Mouse (Mus musculus) lung, postnatal 0 days (tissue): Measurements from ENCODE around the gene Vps45. TPM values are rescaled to one million over a fixed set of nuclear protein-coding genes. Genes with fewer than 3 reads are reported as not detected.
A peak's percentile ranks its signal among the peaks of the same experiment; 100 is the strongest.

Experiments
- ATAC-seq: fragments of 200-750 bp; cut with Nextera tagmentation; 2 replicates; pipeline ENCODE4 v1.8.0; 2017; ENCODE audit warnings: moderate library complexity
- DNase-seq: peaks from one replicate; pipeline ENCODE4 v3.0.0-alpha.2; 2016; ENCODE audit warnings: low spot score
- H3K27ac ChIP-seq: fragments of 300-500 bp; sonication (generic); 2 replicates; pipeline ENCODE4 v1.5.1; 2014; ENCODE audit warnings: antibody characterized with exemption, mild to moderate bottlenecking, low read length, mixed read lengths
- H3K27me3 ChIP-seq: fragments of 300-500 bp; sonication (generic); replicated peaks from 2 replicates; pipeline ENCODE4 v1.6.1; 2014; ENCODE audit warnings: low read length, mixed read lengths; ENCODE audit not compliant: insufficient read depth
- H3K36me3 ChIP-seq: fragments of 300-500 bp; sonication (generic); 2 replicates; pipeline ENCODE4 v1.6.1; 2014; ENCODE audit warnings: low read length, mixed read lengths; ENCODE audit not compliant: insufficient read depth
- H3K4me1 ChIP-seq: fragments of 300-500 bp; sonication (generic); 2 replicates; pipeline ENCODE4 v1.6.1; 2014; ENCODE audit warnings: antibody characterized with exemption, low read depth, low read length, mixed read lengths; ENCODE audit not compliant: insufficient read depth
- H3K4me2 ChIP-seq: fragments of 300-500 bp; sonication (generic); replicated peaks from 2 replicates; pipeline ENCODE4 v1.6.1; 2014; ENCODE audit warnings: low read depth, mild to moderate bottlenecking, low read length, moderate library complexity, mixed read lengths
- H3K4me3 ChIP-seq: fragments of 300-500 bp; sonication (generic); 2 replicates; pipeline ENCODE4 v1.5.1; 2014; ENCODE audit warnings: low read depth, low read length
- H3K9ac ChIP-seq: fragments of 300-500 bp; sonication (generic); replicated peaks from 2 replicates; pipeline ENCODE4 v1.6.1; 2014; ENCODE audit warnings: low read depth, mild to moderate bottlenecking
- H3K9me3 ChIP-seq: fragments of 300-500 bp; sonication (generic); 2 replicates; pipeline ENCODE4 v1.6.1; 2016; ENCODE audit warnings: low read length, mixed read lengths
- CTCF ChIP-seq: IDR thresholded peaks from 2 replicates; pipeline ENCODE4 v1.5.1; 2016; ENCODE audit warnings: antibody characterized with exemption, mild to moderate bottlenecking
- EP300 ChIP-seq: IDR thresholded peaks from 2 replicates; pipeline ENCODE4 v1.6.1; 2016; ENCODE audit warnings: antibody characterized with exemption, mild to moderate bottlenecking, control low read depth
- WGBS: fragments of 180-500 bp; shearing (Covaris S2); extraction: QIAGEN DNeasy Blood & Tissue Kit; methylation state at CpG from one replicate; pipeline ENCODE4 v1.1.7; 2014; 5-methylcytosine and 5-hydroxymethylcytosine counted together
- polyA plus RNA-seq: library from polyadenylated mRNA; unstranded; fragments of >200 nt; fragmentation: Nextera tagmentation; extraction: Ambion mirVana; gene quantifications from 2 replicates; pipeline ENCODE4 v1.2.1, GENCODE M21; 2015

Gene Vps45
- polyA plus RNA-seq, 1 experiment from 2014 or later = 32.8 TPM

DNA sequence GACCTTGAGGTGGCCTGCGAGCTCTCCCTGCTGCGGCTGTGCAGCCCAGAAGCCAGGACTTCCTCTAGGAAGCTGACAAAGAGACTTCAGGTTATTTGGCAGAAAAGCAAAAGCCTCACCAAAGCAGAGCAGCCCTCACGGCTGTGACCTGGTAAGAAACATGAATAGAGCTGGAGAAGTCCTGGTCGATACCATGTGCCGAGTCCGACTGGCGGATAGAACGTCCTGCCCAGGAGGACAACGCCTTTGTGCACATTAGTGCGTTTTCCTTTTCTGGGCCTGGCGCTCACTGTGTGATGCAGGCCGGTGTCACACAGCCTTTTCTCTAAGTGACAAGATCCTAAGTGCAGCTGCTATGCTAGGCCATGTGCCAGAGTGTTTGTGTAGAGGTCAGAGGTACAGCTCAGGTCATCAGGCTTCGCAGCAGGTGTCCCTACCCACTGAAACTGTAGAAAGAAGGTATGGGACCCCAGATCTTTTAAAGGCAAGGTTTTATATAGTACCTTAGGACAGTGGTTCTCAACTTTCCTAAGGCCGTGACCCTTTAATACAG is 58.1 kb downstream of the Vps45 start:
- H3K9me3 ChIP-seq = no peaks in the 10 kb centered on the region
- H3K27me3 ChIP-seq = no peaks in the 10 kb centered on the region
- 61% methylated on average over 14 of the region's 14 CpGs for WGBS
- H3K9ac ChIP-seq = no peak overlapping the region
- H3K36me3 ChIP-seq = no peaks in the 10 kb centered on the region
- no peak overlapping the region for H3K27ac ChIP-seq
- ATAC-seq (no peak), DNase-seq (no peak)
- H3K4me1 ChIP-seq = peaks cover 4% of the 10 kb centered on the region; the same call in 1 of the 2 replicates
- no peak overlapping the region for H3K4me2 ChIP-seq
- H3K4me3 ChIP-seq = no peak overlapping the region
- TF ChIP-seq CTCF (no peak), EP300 (no peak)

- WGBS = 69% methylated on average over 12 of the region's 12 CpGs
- no peak overlapping the region for H3K27ac ChIP-seq
Measured at GRCm38 (mm10) chr3:95999308-96000079, 58.8 kb downstream of the Vps45 start.

DNA sequence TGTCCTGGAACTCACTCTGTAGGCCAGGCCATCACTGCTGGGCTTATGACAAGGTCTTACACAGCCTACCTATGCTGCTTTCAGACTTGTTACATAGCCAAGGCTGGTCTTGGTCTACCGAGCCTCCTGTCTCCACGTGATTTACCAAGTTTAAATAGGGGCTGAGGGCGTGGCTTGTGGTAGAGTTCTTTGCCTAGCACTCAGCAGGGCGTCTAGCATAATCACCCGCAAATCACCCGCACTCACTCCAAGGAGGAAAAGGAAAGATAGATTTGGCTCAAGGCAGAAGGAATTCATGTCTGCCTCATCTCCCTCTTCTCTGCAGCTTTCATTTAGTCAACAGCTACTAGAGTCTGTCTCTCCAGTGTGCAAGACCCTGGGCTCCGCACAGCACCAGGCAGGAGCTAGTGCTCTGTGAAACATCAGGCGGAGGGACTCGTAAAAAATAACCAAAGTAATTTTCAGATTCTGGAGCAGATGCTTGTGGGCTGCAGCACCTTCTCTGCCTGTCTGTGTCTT is 61.0 kb downstream of the Vps45 start:
- TF ChIP-seq CTCF (no peak), EP300 (no peak)
- Histone ChIP-seq H3K4me1 (peaks cover 13% of the 10 kb centered on the region; the same call in 1 of the 2 replicates), H3K27ac (no peak overlapping the region), H3K9me3 (no peaks in the 10 kb centered on the region), H3K4me2 (peak overlapping the region; percentile 92; the same call in 1 of the 2 replicates), H3K27me3 (no peaks in the 10 kb centered on the region), H3K36me3 (no peaks in the 10 kb centered on the region), H3K9ac (no peak overlapping the region), H3K4me3 (no peak overlapping the region)
- DNase-seq = no peak
- ATAC-seq = no peak
- 40% methylated on average over 9 of the region's 9 CpGs for WGBS

More at GRCm38 (mm10) chr3:95999308-96000079, 58.8 kb downstream of the Vps45 start:
- no peak for TF ChIP-seq EP300
- no peak for TF ChIP-seq CTCF
- no peaks in the 10 kb centered on the region for H3K36me3 ChIP-seq
- H3K9ac ChIP-seq = no peak overlapping the region
- peaks cover 4% of the 10 kb centered on the region; the same call in 1 of the 2 replicates for H3K4me1 ChIP-seq
- DNase-seq (no peak), ATAC-seq (no peak)
- no peak overlapping the region for H3K4me3 ChIP-seq
- H3K27me3 ChIP-seq = no peaks in the 10 kb centered on the region
- no peaks in the 10 kb centered on the region for H3K9me3 ChIP-seq
- H3K4me2 ChIP-seq = no peak overlapping the region

DNA sequence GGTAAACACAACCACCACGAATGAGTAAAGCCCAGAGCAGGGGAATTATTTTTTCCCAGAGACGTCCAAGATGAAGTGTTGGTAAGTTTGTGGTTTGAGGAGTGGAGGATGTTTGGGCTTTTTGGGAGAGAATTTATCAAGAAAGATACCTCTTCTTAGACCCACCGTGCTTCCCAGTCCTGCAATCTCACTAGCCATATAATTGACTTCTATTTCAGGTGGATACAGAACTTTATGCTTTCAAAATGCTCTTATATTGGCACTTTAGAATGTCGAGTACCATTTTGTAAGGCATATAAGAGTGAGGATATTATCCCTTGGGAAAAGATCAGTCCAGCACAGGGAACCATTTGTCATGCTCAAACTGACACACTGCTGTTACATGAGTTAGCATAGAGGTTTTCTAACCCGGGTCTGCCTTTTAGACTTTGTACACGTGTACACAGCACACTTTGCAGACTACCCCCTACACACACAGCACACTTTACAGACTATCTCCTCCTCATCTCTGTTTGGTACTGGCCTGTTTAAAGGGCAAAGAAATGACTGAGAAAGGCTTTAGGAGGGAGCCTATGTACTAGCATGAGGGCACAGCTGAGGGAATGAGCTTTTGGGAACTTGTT is 61.7 kb downstream of the Vps45 start:
- Histone ChIP-seq H3K9ac (peak overlapping the region; percentile 57), H3K27me3 (no peaks in the 10 kb centered on the region), H3K27ac (peak overlapping the region; percentile 94), H3K4me3 (peak overlapping the region; percentile 77), H3K36me3 (no peaks in the 10 kb centered on the region), H3K4me1 (peaks cover 14% of the 10 kb centered on the region; the same call in 1 of the 2 replicates), H3K4me2 (peak overlapping the region; percentile 92), H3K9me3 (no peaks in the 10 kb centered on the region)
- TF ChIP-seq CTCF (no peak), EP300 (no peak)
- 11% methylated on average over 6 of the region's 6 CpGs for WGBS
- ATAC-seq (no peak), DNase-seq (no peak)

- peak; percentile 44 for TF ChIP-seq CTCF
- TF ChIP-seq EP300 = no peak
- Histone ChIP-seq H3K27ac (peak within 1 kb of the TSS; percentile 94), H3K4me2 (peak within 1 kb of the TSS; percentile 92), H3K9ac (peak within 1 kb of the TSS; percentile 57), H3K27me3 (no peaks in the 10 kb centered on the region), H3K4me3 (peak within 1 kb of the TSS; percentile 77), H3K36me3 (no peaks in the 10 kb centered on the region), H3K9me3 (no peaks in the 10 kb centered on the region), H3K4me1 (peaks cover 14% of the 10 kb centered on the region; the same call in 1 of the 2 replicates)
- ATAC-seq = peak; percentile 50
- WGBS = under 1% methylated on average over 48 of the region's 84 CpGs
- DNase-seq = peak; percentile 54
Measured at GRCm38 (mm10) chr3:95995802-95996428, 62.4 kb downstream of the Vps45 start, which contains the start of gene Plekho1. TSS of gene Plekho1 (minus strand) at chr3:95996001.
